20 mouse cellular contexts compared by ENCODE assay signal in the genomic region with DNA sequence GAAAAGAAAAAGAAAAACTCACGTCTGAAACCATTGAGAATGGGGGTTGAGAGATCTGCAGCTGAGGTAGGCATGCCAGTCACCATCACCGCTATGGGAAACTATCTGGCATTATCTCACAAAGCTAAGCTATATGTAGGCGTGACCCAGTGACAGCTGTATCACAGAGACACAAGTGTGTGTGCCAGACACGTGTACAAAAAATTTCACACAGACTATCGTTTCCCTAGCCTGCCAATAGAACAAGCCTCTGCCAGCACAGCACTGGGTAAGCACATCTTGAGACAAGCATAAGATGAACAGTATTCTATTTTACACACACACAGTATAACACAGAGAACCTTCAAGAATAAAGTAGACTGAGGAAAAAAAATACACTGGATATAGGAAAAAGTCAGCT.
A peak's percentile ranks its signal among the peaks of the same experiment; 100 is the strongest.
DNase-seq lines count a peak whose midpoint lies in the region; ATAC-seq and TF ChIP-seq lines count a peak whose summit lies in the region.
"Had no signal": no experiment of that assay in that cellular context is flagged by ENCODE, and none has a peak within 500 bp of the region (broad histone marks: within the 10 kb centered on the region; RNA-seq: fewer than 3 reads in every experiment).

No protein-coding gene starts in this region.

- no peak overlapping the region for H3K9ac ChIP-seq in forebrain, embryonic 14.5 days (ENCODE audit: low read length)
- H3K9ac ChIP-seq in forebrain, embryonic 12.5 days = no peak overlapping the region
- H3K9ac ChIP-seq: embryonic facial prominence, embryonic 13.5 days; heart, embryonic 12.5 days; hindbrain, embryonic 14.5 days had no signal

- peaks cover 13% of the 10 kb centered on the region for H3K4me1 ChIP-seq in forebrain, embryonic 14.5 days (ENCODE audit: control insufficient read depth, insufficient read depth, low read length)
- H3K4me1 ChIP-seq in forebrain, embryonic 12.5 days = peaks cover 13% of the 10 kb centered on the region
- H3K4me1 ChIP-seq: embryonic facial prominence, embryonic 13.5 days; heart, embryonic 12.5 days; hindbrain, embryonic 10.5 days had no signal

- H3K4me2 ChIP-seq in forebrain, embryonic 14.5 days (ENCODE audit: low read length) = no peak overlapping the region
- H3K4me2 ChIP-seq in forebrain, embryonic 12.5 days = no peak overlapping the region
- H3K4me2 ChIP-seq: embryonic facial prominence, embryonic 13.5 days; heart, embryonic 12.5 days; hindbrain, embryonic 14.5 days had no signal

- ATAC-seq in forebrain, embryonic 14.5 days = peak; percentile 62; the same call in 1 of the 2 replicates
- no peak for ATAC-seq in forebrain, embryonic 12.5 days (ENCODE audit: low FRiP score)
- ATAC-seq: activated CD4-positive, CD25-positive, alpha-beta regulatory T cell, adult 4 months; intestine, embryonic 16.5 days; Patski had no signal

- H3K36me3 ChIP-seq in forebrain, embryonic 14.5 days (ENCODE audit: control insufficient read depth, insufficient read depth, low read length) = no peaks in the 10 kb centered on the region; the same call in 1 of the 2 replicates
- H3K36me3 ChIP-seq in forebrain, embryonic 12.5 days (replicated peaks) = no peaks in the 10 kb centered on the region
- H3K36me3 ChIP-seq: embryonic facial prominence, embryonic 13.5 days; heart, embryonic 12.5 days; hindbrain, embryonic 10.5 days had no signal

- H3K9me3 ChIP-seq in forebrain, embryonic 14.5 days (replicated peaks; ENCODE audit: control insufficient read depth, low read length) = no peaks in the 10 kb centered on the region
- H3K9me3 ChIP-seq in forebrain, embryonic 12.5 days = no peaks in the 10 kb centered on the region
- H3K9me3 ChIP-seq: embryonic facial prominence, embryonic 13.5 days; heart, embryonic 12.5 days; hindbrain, embryonic 10.5 days had no signal

- no peak overlapping the region for H3K4me3 ChIP-seq in forebrain, embryonic 14.5 days (ENCODE audit: low read depth, low read length)
- no peak overlapping the region for H3K4me3 ChIP-seq in forebrain, embryonic 12.5 days (replicated peaks)
- H3K4me3 ChIP-seq: embryonic facial prominence, embryonic 13.5 days; heart, embryonic 12.5 days; hindbrain, embryonic 10.5 days had no signal

- TF ChIP-seq CTCF in brain, embryonic 14.5 days (IDR thresholded peaks at IDR 0.05; ENCODE audit: borderline replicate concordance, extremely low read depth, insufficient read depth, insufficient read length) = no peak

- TF ChIP-seq POLR2A in brain, embryonic 14.5 days (IDR thresholded peaks at IDR 0.05; ENCODE audit: borderline replicate concordance, extremely low read depth, insufficient read depth, insufficient read length, poor library complexity, severe bottlenecking) = no peak

- WGBS in forebrain, embryonic 14.5 days = 55% methylated on average over 5 of the region's 5 CpGs
- WGBS in forebrain, embryonic 12.5 days = 71% methylated on average over 5 of the region's 5 CpGs

- H3K27ac ChIP-seq in forebrain, embryonic 14.5 days (ENCODE audit: low read depth, low read length) = no peak overlapping the region
- H3K27ac ChIP-seq in forebrain, embryonic 12.5 days = no peak overlapping the region
- H3K27ac ChIP-seq: embryonic facial prominence, embryonic 13.5 days; hindbrain, embryonic 10.5 days; hindbrain, embryonic 14.5 days had no signal

- peak; percentile 76 for DNase-seq in forebrain, embryonic 14.5 days (ENCODE audit: low spot score)
- peak; percentile 28 for DNase-seq in layer of hippocampus, adult 9-11 months
- no peak for DNase-seq in layer of hippocampus, postnatal 36 days
- peak; percentile 82 for DNase-seq in brain, embryonic 14.5 days (ENCODE audit: low read depth)
- peak; percentile 9 for DNase-seq in gonadal fat pad, adult 2 months (ENCODE audit: low read depth)
- DNase-seq in cerebellum, adult 11 months = no peak
- DNase-seq: adrenal gland, postnatal 14 days; cerebellum, adult 9-10 months; cerebellum, postnatal 25 days; gastrocnemius, postnatal 36 days; kidney, adult 2 months had no signal

- H3K27me3 ChIP-seq in forebrain, embryonic 14.5 days (replicated peaks; ENCODE audit: control insufficient read depth, insufficient read depth, low read length) = no peaks in the 10 kb centered on the region
- peaks cover 36% of the 10 kb centered on the region for H3K27me3 ChIP-seq in forebrain, embryonic 12.5 days
- H3K27me3 ChIP-seq: CH12.LX; embryonic facial prominence, embryonic 13.5 days; heart, embryonic 12.5 days; Patski had no signal

Comparison
In these comparisons a context has a peak if more than half of its experiments do, and no peak if none do; other contexts are left out.
1. DNase-seq: peak in forebrain, embryonic 14.5 days (single experiment), layer of hippocampus, adult 9-11 months (single experiment), brain, embryonic 14.5 days (single experiment) and gonadal fat pad, adult 2 months (single experiment); none in layer of hippocampus, postnatal 36 days (0 of 2) and cerebellum, adult 11 months (single experiment).